Mouse (Mus musculus) effector memory CD4-positive, alpha-beta T cell, adult 5 months (primary cell): ENCODE measurements around the gene Tfdp2. TPM values are rescaled to one million over a fixed set of nuclear protein-coding genes. Genes with fewer than 3 reads are reported as not detected.

Experiments used
- polyA plus RNA-seq: library from polyadenylated mRNA; unstranded; fragments of 100-300 nt; shearing (Covaris generic); gene quantifications from one replicate; pipeline ENCODE4 v1.2.1, GENCODE M21; 2017

The Tfdp2 gene
- 24.3 TPM for polyA plus RNA-seq

GRCm38 (mm10) chr9:96195885-96196622 is at the start of gene Tfdp2:
TSS of gene Tfdp2 (plus strand) at chr9:96196275.

GRCm38 (mm10) chr9:96364141-96364838 is 168.2 kb downstream of the Tfdp2 start, which contains the start of gene Atp1b3:
TSS of gene Atp1b3 (minus strand) at chr9:96364442.

Other genes starting within 250 kb of the Tfdp2 start
- 43.7 TPM for gene Xrn1, start 241.5 kb upstream of the Tfdp2 start, polyA plus RNA-seq
- 1.9 TPM for gene Gk5, start 76.9 kb upstream of the Tfdp2 start, polyA plus RNA-seq
- gene Atp1b3, start 168.2 kb downstream of the Tfdp2 start, polyA plus RNA-seq = 832 TPM